Mouse (Mus musculus): ENCODE measurements around the gene Nhp2.
"Not testable (repeated sequence)": the region's sequence is repeated elsewhere in the genome, so short reads cannot be mapped to it uniquely, and the experiment has no call there.

Gene Nhp2

DNA sequence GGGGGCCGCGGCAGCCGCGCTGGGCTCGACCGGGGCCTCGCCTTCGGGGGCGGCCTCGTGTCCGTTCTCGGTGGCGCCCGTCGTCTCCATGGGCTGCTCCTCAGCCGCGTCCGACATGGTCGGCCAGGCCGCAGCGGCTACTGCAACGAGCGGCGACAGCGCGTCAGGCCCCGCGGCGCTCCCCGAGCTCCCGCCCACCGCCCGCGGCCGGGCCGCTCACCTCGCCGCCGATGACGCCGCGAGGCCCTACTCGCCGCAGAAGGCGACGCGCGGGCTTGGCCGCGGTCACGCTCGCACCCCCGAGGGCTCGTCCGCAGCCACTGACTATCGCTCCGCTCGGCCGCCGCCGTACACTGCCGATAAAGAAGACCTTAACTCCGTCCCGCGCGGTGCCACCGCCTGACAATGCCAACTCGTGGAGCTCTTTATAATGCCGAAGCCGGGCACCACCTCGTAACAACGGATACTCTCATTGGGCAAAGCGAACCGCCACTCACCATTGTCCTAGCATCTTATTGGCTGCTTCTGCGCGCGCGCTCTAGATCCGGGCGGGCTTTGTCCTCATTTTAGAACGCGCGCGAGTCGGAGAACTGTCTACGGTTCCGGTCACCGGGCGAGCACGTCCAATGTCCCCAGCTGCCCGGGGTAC lies 13.0 kb upstream of the Nhp2 start, which contains the start of gene Hnrnpab:
TSS of gene Hnrnpab (minus strand) at position 401 of the 649 bp plus-strand sequence.
- DNase-seq (ENCODE audit: low spot score in 2 of 2), result peak; percentile 95 to 97

GRCm38 (mm10) chr11:51607096-51607738 lies 12.3 kb upstream of the Nhp2 start:
- DNase-seq (ENCODE audit: low spot score in 2 of 2), result no peak

- no peak for DNase-seq (ENCODE audit: low spot score in 2 of 2)
Measured at GRCm38 (mm10) chr11:51609266-51609909, 10.1 kb upstream of the Nhp2 start.

DNA sequence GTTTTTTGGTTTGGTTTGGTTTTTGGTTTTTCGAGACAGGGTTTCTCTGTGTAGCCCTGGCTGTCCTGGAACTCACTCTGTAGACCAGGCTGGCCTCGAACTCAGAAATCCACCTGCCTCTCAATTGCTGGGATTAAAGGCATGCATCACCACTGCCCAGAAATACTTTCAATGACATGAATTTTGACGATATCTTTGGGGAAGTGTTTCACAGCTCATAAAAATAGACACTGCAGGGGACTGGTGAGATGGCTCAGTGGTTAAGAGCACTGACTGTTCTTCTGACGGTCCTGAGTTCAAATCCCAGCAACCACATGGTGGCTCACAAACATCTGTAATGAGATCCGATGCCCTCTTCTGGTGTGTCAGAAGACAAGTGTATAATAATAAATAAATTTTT lies 9.6 kb upstream of the Nhp2 start:
- DNase-seq (ENCODE audit: low spot score in 2 of 2), result not testable (repeated sequence)

DNA sequence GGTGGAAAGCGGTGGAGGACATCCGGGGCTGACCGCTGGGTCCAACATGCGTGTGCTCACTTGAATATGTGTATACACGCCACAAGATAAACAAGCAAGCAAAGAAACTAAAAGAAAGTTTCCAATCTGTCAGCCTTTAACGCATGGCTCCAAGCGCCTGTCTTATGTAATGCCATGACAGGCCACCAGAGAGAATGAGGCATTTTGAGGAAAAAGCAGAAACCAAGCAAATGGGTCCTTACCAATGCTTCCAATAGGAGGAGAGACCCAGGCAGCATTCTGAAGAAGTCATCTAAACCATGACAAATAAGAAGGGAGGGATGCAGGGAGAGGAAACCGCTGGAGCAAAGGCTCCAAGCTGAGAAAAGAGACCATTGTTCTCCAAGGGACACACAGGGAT lies 5.3 kb upstream of the Nhp2 start:
- DNase-seq (ENCODE audit: low spot score in 2 of 2), result no peak

GRCm38 (mm10) chr11:51615129-51615528 lies 4.4 kb upstream of the Nhp2 start:
- DNase-seq (ENCODE audit: low spot score in 2 of 2), result no peak

- DNase-seq (ENCODE audit: low spot score in 2 of 2), result peak; percentile 48 to 65
Measured at GRCm38 (mm10) chr11:51615601-51616000, 3.9 kb upstream of the Nhp2 start.

DNA sequence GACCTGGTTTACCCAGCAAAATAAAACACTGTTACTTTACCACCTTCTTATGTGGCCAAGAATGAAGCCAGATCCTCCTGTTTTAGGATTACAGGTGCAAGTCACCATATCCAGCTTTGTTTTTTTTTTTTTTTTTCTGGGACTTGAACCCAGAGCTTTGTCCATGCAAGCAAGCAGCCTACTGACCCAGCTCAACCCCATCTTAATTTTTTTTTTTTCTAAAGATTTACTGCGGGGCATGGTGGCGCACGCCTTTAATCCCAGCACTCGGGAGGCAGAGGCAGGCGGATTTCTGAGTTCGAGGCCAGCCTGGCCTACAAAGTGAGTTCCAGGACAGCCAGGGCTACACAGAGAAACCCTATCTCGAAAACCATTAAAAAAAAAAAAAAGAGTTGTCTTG lies 3.4 kb upstream of the Nhp2 start:
- DNase-seq (ENCODE audit: low spot score in 2 of 2), result not testable (repeated sequence)

GRCm38 (mm10) chr11:51617693-51618092 lies 1.8 kb upstream of the Nhp2 start:
- peak; percentile 68 to 85 for DNase-seq (ENCODE audit: low spot score in 2 of 2)

GRCm38 (mm10) chr11:51618894-51619408 lies 584 bp upstream of the Nhp2 start:
- DNase-seq (ENCODE audit: low spot score in 2 of 2), result no peak

GRCm38 (mm10) chr11:51620084-51620483 lies 549 bp downstream of the Nhp2 start:
- DNase-seq (ENCODE audit: low spot score in 2 of 2), result no peak

- DNase-seq (ENCODE audit: low spot score in 2 of 2), result no peak
Measured at GRCm38 (mm10) chr11:51621776-51622175, 2.2 kb downstream of the Nhp2 start.

DNA sequence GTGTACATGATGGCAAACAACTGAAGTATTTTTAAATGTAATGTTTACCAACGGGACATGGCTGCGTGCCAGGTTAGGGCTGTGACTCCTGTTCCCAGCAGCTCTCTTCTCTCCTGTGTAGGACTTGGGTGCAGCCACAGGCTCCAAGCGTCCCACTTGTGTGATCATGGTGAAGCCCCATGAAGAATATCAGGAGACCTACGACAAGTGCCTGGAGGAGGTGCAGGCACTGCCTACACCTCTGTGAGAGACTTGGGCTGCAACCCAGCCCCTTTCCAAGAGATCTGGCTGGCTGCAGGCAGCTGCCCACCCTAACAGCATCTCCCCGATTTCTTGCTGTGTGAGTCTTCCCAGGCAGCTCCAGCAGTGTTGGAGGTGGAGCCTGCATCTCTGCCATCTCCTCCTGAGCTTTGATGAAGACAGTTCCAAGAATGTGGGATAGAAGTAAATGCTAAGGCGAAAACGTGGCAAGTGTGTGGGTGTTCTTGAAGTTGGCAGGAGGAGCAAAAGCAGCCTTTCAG lies 3.5 kb downstream of the Nhp2 start:
- DNase-seq (ENCODE audit: low spot score in 2 of 2), result no peak

DNA sequence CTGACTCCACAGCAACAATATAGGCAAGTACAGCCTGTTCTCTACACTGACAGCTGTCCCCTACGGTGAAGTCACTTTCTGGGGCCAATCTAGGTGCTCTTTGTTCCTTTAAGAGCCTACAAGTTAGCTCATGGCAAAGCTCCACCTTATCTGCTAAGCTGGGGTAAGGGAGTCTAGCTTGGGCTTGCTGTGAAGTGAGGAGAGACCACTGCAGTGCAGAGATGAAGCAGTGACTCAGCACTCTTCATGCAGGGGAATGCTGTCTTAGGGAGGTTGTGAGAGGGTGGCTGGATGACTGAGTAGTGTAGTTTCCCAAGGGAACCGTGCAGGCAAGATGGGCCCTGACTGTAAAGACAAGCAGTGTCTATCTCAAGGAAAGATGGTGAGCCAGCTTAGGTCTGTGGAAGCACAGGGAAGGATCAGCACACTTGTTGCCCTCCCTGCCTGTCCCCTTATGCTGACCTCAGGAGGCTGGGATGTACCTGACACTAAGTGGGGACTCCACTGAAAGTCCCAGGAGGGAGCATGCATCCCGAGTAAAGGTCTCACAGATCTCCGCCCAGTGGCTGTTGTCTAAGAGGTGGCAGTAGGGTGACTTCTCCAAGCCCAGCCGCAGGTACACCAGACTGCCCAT lies 5.8 kb downstream of the Nhp2 start:
- no peak for DNase-seq (ENCODE audit: low spot score in 2 of 2)

GRCm38 (mm10) chr11:51627425-51627824 lies 7.9 kb downstream of the Nhp2 start:
- no peak for DNase-seq (ENCODE audit: low spot score in 2 of 2)

GRCm38 (mm10) chr11:51627907-51628306 lies 8.4 kb downstream of the Nhp2 start:
- no peak for DNase-seq (ENCODE audit: low spot score in 2 of 2)

DNA sequence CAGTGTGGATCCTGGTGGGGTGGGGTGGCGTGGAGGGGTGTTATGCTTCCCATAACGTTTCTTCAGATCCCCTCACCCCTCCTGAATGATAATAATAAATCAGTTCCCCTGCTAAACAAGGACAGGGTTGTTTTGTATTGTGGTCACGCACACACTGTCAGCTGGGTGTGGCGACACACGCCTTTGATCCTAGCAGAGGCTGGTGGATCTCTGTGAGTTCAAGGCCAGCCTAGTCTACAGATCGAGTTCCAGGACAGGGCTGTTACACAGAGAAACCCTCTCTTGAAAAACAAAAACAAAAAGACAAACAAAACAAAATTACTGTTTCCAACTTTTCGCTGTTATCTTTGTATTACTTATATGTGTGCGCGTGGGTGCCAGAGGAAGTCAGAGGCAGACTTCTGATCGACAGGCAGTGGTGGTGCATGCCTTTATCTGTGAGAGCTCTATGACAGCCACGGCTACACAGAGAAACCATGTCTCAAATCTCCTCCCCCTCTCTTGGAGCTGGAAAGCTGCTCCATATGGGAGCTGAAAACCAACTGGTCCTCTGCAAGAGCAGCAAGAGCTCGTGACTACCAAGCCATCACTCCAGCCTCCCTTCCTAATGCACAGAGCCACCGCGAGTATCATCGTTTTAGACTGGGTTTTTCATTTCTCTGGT lies 10.2 kb downstream of the Nhp2 start:
- no peak for DNase-seq (ENCODE audit: low spot score in 2 of 2)

DNA sequence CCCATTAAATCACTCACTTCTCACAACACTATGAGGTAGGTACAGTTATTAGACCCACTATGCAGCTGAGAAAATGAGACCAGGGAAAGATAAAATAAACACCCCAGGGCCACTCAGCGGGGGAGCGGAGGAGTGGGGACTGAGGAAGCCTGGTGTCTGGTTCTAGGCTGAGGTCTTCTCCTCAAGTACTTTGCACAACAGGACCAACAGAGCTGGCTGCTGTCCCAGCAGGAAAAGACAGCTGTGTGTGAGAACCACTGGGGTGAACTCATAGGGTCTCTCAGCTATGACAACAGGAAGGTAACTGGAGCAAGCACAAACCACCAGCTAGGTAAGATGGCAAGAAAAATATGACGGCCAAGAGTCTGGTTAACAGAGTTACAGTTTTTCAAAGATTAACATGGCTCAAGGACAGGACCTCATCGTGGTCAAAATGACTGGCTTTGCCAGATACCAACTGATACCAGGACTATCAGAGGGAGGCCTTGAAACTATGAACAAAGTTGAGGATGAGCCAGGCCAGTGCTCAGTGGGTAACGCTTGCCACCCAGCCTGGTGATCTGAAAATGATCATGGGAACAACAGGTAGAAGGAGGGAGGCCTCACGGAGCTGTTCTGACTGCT lies 12.7 kb downstream of the Nhp2 start:
- DNase-seq (ENCODE audit: low spot score in 2 of 2), result no peak

- DNase-seq (ENCODE audit: low spot score in 2 of 2), result not testable (repeated sequence)
Measured at GRCm38 (mm10) chr11:51633200-51633599, 13.7 kb downstream of the Nhp2 start.

DNA sequence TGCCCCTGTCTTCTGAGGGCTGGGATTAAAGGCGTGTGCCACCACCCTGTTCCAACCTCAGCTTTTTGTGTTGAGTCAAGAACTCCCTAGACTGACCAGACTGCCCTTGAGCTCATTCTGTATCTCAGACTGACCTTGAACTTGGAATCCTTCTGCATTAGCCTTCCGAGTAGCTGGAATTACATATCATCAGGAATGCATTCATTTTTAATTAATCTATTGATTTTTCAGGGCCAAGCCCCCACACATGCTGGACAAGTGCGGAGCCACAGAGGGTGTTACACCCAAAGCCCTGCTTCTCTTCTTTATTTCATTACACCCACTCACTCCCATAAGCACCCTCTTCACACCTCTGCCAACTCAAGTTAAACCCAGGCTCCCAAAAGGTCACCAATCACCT lies 14.2 kb downstream of the Nhp2 start:
- DNase-seq (ENCODE audit: low spot score in 2 of 2), result no peak

GRCm38 (mm10) chr11:51635127-51635524 lies 15.6 kb downstream of the Nhp2 start:
- no peak for DNase-seq (ENCODE audit: low spot score in 2 of 2)
